Mouse (Mus musculus) T-cell, adult 66 days (primary cell): ENCODE results near the gene Serpina1d. TPM values are rescaled to one million over a fixed set of nuclear protein-coding genes. Genes with fewer than 3 reads are reported as not detected.

Experiments
- total RNA-seq, 2 experiments: library from RNA; stranded (reverse); gene quantifications; 3 replicates in 1 of 2; 4 replicates in 1 of 2; pipeline ENCODE4 v1.2.4; 2023

The Serpina1d gene
- total RNA-seq, result not detected

GRCm38 (mm10) chr12:103773246-103773851 is at the start of gene Serpina1d:
Gene Serpina1d, minus strand, starts transcription at chr12:103773592.

Other genes with a start within 250 kb of the Serpina1d start
- under 1 TPM in 1 of 2 experiments, not detected in 1; 0.32 TPM for gene Ppp4r4, start 241.3 kb downstream of the Serpina1d start, total RNA-seq
- gene Serpina10, start 142.1 kb downstream of the Serpina1d start, total RNA-seq, result not detected
- not detected for gene Serpina6, start 116.4 kb downstream of the Serpina1d start, total RNA-seq
- not detected for gene Serpina16, start 97.5 kb downstream of the Serpina1d start, total RNA-seq
- not detected for gene Serpina1f, start 78.1 kb downstream of the Serpina1d start, total RNA-seq
- gene Serpina1b, start 56.8 kb upstream of the Serpina1d start, total RNA-seq, result not detected
- not detected for gene Serpina1a, start 90.0 kb upstream of the Serpina1d start, total RNA-seq
- not detected for gene Serpina1c, start 131.3 kb upstream of the Serpina1d start, total RNA-seq
- gene Serpina1e, start 185.4 kb upstream of the Serpina1d start, total RNA-seq, result not detected
- not detected for gene Serpina11, start 216.4 kb upstream of the Serpina1d start, total RNA-seq
- under 1 TPM in 1 of 2 experiments, not detected in 1; 0.89 TPM for gene Serpina9, start 240.2 kb upstream of the Serpina1d start, total RNA-seq